Mouse (Mus musculus): ENCODE results near the gene Ap5s1.

DNA sequence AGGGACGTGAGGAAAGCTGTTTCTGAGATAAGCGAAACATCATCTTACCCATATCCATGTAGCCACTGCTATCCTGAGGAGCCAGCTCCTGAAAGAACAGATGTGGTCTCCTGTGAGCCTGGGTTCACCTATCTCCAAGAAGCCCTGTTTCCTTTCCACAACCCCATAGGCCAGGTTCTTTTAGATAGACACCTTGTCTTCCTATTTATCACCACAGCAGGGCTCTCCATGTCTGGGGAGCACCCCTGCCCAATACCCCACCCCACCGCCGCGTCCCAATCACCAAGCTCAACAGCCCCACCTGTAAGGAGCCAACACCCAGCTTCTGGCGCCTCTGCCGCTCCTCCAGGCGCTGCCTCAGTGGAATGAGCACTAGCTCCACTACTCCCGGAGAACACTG, 34.6 kb upstream of the Ap5s1 start:
- no peak for TF ChIP-seq CTCF (IDR thresholded peaks at IDR 0.05)
- TF ChIP-seq POLR2A (IDR thresholded peaks at IDR 0.05; ENCODE audit: insufficient read depth, low read depth, low read length) = no peak
- TF ChIP-seq EP300 (IDR thresholded peaks at IDR 0.05; ENCODE audit: insufficient read depth, low read depth, low read length) = no peak

Data from heart, adult 2 months (tissue).